Mouse (Mus musculus): ENCODE results near the gene Fas. TPM values are rescaled to one million over a fixed set of nuclear protein-coding genes. Genes with fewer than 3 reads are reported as not detected.

The Fas gene
- total RNA-seq (2015) = 1.6 and 4.6 TPM in 2 replicates
- 1.3 and 2.3 TPM in 2 replicates for total RNA-seq (2017)

- peak; percentile 98 for ATAC-seq (replicated peaks; ENCODE audit: poor library complexity)
Measured at GRCm38 (mm10) chr19:34289948-34290789, at the start of gene Fas. Gene Fas (plus strand): TSS chr19:34290666.

- peak; percentile 75 for ATAC-seq (replicated peaks; ENCODE audit: poor library complexity)
Measured at GRCm38 (mm10) chr19:34241247-34241915, 49.1 kb upstream of the Fas start.

- no peak for ATAC-seq (replicated peaks; ENCODE audit: poor library complexity)
Measured at GRCm38 (mm10) chr19:34242925-34243324, 47.5 kb upstream of the Fas start.

GRCm38 (mm10) chr19:34244056-34244455 is 46.4 kb upstream of the Fas start:
- ATAC-seq (replicated peaks; ENCODE audit: poor library complexity) = peak; percentile 66

GRCm38 (mm10) chr19:34248558-34248957 is 41.9 kb upstream of the Fas start:
- ATAC-seq (replicated peaks; ENCODE audit: poor library complexity) = peak; percentile 95

GRCm38 (mm10) chr19:34250621-34251020 is 39.8 kb upstream of the Fas start:
- ATAC-seq (replicated peaks; ENCODE audit: poor library complexity) = no peak

- ATAC-seq (replicated peaks; ENCODE audit: poor library complexity) = no peak
Measured at GRCm38 (mm10) chr19:34251900-34252299, 38.6 kb upstream of the Fas start.

- ATAC-seq (replicated peaks; ENCODE audit: poor library complexity) = no peak
Measured at GRCm38 (mm10) chr19:34252450-34252849, 38.0 kb upstream of the Fas start.

GRCm38 (mm10) chr19:34254101-34254879 is 36.2 kb upstream of the Fas start:
- peak; percentile 78 for ATAC-seq (replicated peaks; ENCODE audit: poor library complexity)

- 0 out of 2 replicates have a peak, but pooled peaks have one; percentile 1 for ATAC-seq (replicated peaks; ENCODE audit: poor library complexity)
Measured at GRCm38 (mm10) chr19:34254880-34255681, 35.4 kb upstream of the Fas start, which contains the start of gene Acta2. Gene Acta2 (minus strand): TSS chr19:34255590.

- ATAC-seq (replicated peaks; ENCODE audit: poor library complexity) = no peak
Measured at GRCm38 (mm10) chr19:34256149-34256548, 34.3 kb upstream of the Fas start.

- no peak for ATAC-seq (replicated peaks; ENCODE audit: poor library complexity)
Measured at GRCm38 (mm10) chr19:34256936-34257335, 33.5 kb upstream of the Fas start.

GRCm38 (mm10) chr19:34262273-34262974 is 28.0 kb upstream of the Fas start:
- peak; percentile 95 for ATAC-seq (replicated peaks; ENCODE audit: poor library complexity)

GRCm38 (mm10) chr19:34265604-34266193 is 24.8 kb upstream of the Fas start:
- ATAC-seq (replicated peaks; ENCODE audit: poor library complexity) = no peak

GRCm38 (mm10) chr19:34268991-34269390 is 21.5 kb upstream of the Fas start:
- no peak for ATAC-seq (replicated peaks; ENCODE audit: poor library complexity)

- peak; percentile 93 for ATAC-seq (replicated peaks; ENCODE audit: poor library complexity)
Measured at GRCm38 (mm10) chr19:34270106-34270726, 20.2 kb upstream of the Fas start.

- no peak for ATAC-seq (replicated peaks; ENCODE audit: poor library complexity)
Measured at GRCm38 (mm10) chr19:34270824-34271464, 19.5 kb upstream of the Fas start.

- no peak for ATAC-seq (replicated peaks; ENCODE audit: poor library complexity)
Measured at GRCm38 (mm10) chr19:34273073-34273472, 17.4 kb upstream of the Fas start.
